Mouse (Mus musculus) limb, embryonic 12.5 days (tissue): Measurements from ENCODE around the gene Ccdc148. TPM values are rescaled to one million over a fixed set of nuclear protein-coding genes. Genes with fewer than 3 reads are reported as not detected.

Experiments
- ATAC-seq: fragments of 200-750 bp; cut with Nextera tagmentation; 2 replicates; pipeline ENCODE4 v1.8.0; 2017; ENCODE audit warnings: low read depth, moderate TSS enrichment; ENCODE audit not compliant: insufficient number of reproducible peaks, insufficient read depth, low FRiP score, low TSS enrichment
- H3K27ac ChIP-seq: fragments of 300-500 bp; sonication (generic); 2 replicates; pipeline ENCODE4 v1.5.1; 2016; ENCODE audit warnings: mild to moderate bottlenecking, moderate library complexity
- H3K27me3 ChIP-seq: fragments of 300-500 bp; sonication (generic); 2 replicates; pipeline ENCODE4 v1.6.1; 2016; ENCODE audit warnings: mild to moderate bottlenecking, moderate library complexity
- H3K36me3 ChIP-seq: fragments of 300-500 bp; sonication (generic); 2 replicates; pipeline ENCODE4 v1.6.1; 2016; ENCODE audit warnings: mild to moderate bottlenecking, moderate library complexity
- H3K4me1 ChIP-seq: fragments of 300-500 bp; sonication (generic); replicated peaks from 2 replicates; pipeline ENCODE4 v1.6.1; 2016
- H3K4me2 ChIP-seq: fragments of 300-500 bp; sonication (generic); 2 replicates; pipeline ENCODE4 v1.6.1; 2016; ENCODE audit warnings: mild to moderate bottlenecking, moderate library complexity
- H3K4me3 ChIP-seq: fragments of 300-500 bp; sonication (generic); replicated peaks from 2 replicates; pipeline ENCODE4 v1.5.1; 2016; ENCODE audit warnings: mild to moderate bottlenecking
- H3K9ac ChIP-seq: fragments of 300-500 bp; sonication (generic); replicated peaks from 2 replicates; pipeline ENCODE4 v1.6.1; 2016; ENCODE audit warnings: mild to moderate bottlenecking, moderate library complexity
- H3K9me3 ChIP-seq: fragments of 300-500 bp; sonication (generic); 2 replicates; pipeline ENCODE4 v1.6.1; 2016; ENCODE audit warnings: mild to moderate bottlenecking, moderate library complexity
- WGBS: fragments of 180-500 bp; shearing (Covaris S2); methylation state at CpG from one replicate; pipeline ENCODE4 v1.1.7; 2016; 5-methylcytosine and 5-hydroxymethylcytosine counted together
- polyA plus RNA-seq: library from polyadenylated mRNA; unstranded; fragments of >200 nt; fragmentation: Nextera tagmentation; extraction: Ambion mirVana; gene quantifications from 2 replicates; pipeline ENCODE4 v1.2.1, GENCODE M21; 2016

Ccdc148 gene
- polyA plus RNA-seq, 1 experiment from 2014 or later, result 0.69 TPM

DNA sequence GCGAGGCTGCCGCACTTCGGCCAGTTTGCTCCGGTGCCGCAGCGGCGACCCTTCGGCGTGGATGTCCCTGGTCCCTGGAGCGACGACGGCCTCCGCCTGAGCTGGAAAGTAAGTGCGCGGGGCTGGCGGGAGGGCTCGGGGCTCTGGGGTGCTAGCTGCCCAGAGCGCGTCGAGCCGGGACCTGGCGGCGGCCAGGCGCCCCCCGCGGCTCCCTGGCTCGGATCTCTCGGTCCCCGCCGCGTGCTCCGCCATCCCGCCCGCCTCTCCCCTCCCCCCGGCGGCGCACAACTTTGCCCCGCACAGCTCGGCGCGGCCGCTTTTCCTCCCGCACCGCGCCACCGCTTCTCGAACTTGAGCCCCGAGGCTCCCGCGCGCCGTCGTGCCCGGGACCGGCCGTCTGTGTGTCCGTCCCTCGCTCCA lies 548 bp upstream of the Ccdc148 start:
- Histone ChIP-seq H3K9ac (peak overlapping the region; percentile 82), H3K4me1 (peaks cover 10% of the 10 kb centered on the region), H3K9me3 (no peaks in the 10 kb centered on the region), H3K27me3 (no peaks in the 10 kb centered on the region), H3K4me3 (peak overlapping the region; percentile 90), H3K4me2 (peak overlapping the region; percentile 79), H3K36me3 (no peaks in the 10 kb centered on the region), H3K27ac (peak overlapping the region; percentile 82)
- under 1% methylated on average over 50 of the region's 58 CpGs for WGBS
- peak; percentile 49 for ATAC-seq

DNA sequence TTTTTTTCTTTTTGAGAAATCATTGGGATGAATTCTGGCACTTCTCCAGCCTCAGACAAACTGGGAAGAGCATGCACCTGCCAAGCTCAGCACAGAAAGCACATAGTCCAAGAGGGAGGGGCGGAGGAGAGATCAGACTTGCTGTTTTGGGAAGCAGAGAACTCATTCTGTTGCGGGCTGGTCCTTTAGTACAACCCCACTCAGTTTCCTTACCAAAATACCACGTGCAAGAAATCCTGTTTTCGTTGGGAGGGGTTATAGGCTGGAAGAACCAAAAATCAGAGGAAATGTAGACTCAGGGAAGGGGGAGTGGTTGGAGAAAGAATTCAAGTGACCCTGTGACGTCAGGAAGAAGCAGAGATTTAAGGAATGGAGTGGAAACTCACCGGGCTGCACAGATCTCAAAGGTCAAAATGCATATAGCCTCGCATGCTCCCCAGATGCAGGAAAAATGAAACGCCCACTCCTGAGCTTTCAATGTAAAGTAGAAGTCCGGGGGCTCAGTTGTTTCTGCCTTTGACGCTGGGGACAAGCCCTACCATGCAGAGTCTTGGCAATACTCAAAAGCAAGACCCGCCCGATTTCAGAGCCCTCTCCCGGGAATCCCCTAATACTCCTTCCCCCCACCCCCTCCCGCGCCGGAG lies 400 bp downstream of the Ccdc148 start:
- H3K9ac ChIP-seq, result no peak overlapping the region
- H3K4me2 ChIP-seq, result peak overlapping the region; percentile 79
- peak; percentile 66; the same call in 1 of the 2 replicates for ATAC-seq
- H3K36me3 ChIP-seq, result no peaks in the 10 kb centered on the region
- no peaks in the 10 kb centered on the region for H3K27me3 ChIP-seq
- WGBS, result 1% methylated on average over 16 of the region's 16 CpGs
- peaks cover 10% of the 10 kb centered on the region for H3K4me1 ChIP-seq
- no peak overlapping the region for H3K27ac ChIP-seq
- H3K9me3 ChIP-seq, result no peaks in the 10 kb centered on the region
- H3K4me3 ChIP-seq, result peak overlapping the region; percentile 90

DNA sequence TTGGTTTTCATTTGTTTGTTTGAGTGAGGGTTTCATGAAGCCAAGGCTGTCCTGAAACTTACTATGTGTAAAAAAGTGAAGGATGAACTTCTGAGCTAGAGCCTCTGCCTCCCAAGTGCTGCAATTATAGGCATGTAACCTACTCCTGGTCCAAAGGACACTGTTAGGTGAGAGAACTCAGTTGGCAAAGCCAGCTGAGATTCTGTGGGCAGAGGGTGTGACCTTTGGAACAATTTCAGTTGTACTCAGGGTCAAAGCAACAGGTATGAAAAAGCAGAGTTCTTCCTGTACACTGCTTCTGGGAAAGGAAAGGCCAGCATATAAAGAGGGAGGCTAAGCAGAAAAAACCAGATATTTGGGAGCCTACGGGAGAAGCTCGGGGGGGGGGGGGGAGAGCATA lies 2.4 kb downstream of the Ccdc148 start:
- Histone ChIP-seq H3K4me3 (no peak overlapping the region), H3K4me1 (peaks cover 4% of the 10 kb centered on the region), H3K27me3 (no peaks in the 10 kb centered on the region), H3K4me2 (no peak overlapping the region), H3K27ac (no peak overlapping the region), H3K36me3 (no peaks in the 10 kb centered on the region), H3K9me3 (no peaks in the 10 kb centered on the region), H3K9ac (no peak overlapping the region)
- no peak for ATAC-seq
- whole genome bisulfite sequencing, result 57% methylated on average over 2 of the region's 2 CpGs

DNA sequence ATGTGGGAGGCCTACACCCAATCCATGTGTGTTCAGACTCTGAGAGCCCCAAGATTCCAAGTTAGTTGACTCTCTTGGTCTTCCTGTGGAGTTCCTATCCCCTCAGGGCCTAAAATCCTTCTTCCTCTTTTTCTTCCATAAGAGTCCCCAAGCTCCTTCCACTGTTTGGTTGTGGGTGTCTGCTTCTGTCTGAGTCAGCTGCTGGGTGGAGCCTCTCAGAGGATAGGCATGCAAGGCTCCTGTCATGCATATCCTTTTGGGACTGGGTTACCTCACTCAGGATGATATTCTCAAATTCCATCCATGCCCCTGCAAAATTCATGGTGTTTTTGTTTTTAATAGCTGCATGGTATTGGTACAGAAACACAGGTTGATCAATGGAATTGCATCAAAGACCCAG lies 5.1 kb downstream of the Ccdc148 start:
- no peaks in the 10 kb centered on the region; the same call in 1 of the 2 replicates for H3K4me1 ChIP-seq
- no peak overlapping the region for H3K9ac ChIP-seq
- no peak overlapping the region for H3K4me3 ChIP-seq
- H3K4me2 ChIP-seq, result no peak overlapping the region
- no peak overlapping the region for H3K27ac ChIP-seq
- no peak for ATAC-seq
- no peaks in the 10 kb centered on the region for H3K36me3 ChIP-seq
- no peaks in the 10 kb centered on the region for H3K9me3 ChIP-seq
- H3K27me3 ChIP-seq, result no peaks in the 10 kb centered on the region

DNA sequence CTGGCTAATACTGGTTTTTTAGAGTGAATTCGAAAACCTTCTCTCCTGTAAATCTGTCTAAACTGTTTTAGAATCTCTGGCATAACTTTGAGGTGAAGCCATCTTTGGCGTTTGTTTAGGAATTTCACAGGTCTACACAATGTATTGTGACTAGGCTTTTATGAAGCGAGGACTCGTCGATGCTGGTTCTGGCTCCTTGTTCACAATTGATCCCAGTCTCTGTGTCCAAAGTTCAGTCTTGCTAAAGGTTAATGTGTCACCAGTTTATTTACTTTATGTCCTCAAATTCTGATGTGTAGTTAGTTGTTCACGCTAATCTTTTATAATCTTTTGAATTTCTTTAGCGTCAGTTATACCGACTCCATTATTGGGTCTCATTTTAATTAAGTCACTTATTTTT lies 29.4 kb downstream of the Ccdc148 start:
- no peak overlapping the region for H3K4me3 ChIP-seq
- no peaks in the 10 kb centered on the region for H3K4me1 ChIP-seq
- WGBS, result 91% methylated on average over 8 of the region's 8 CpGs
- no peak overlapping the region for H3K27ac ChIP-seq
- no peak for ATAC-seq
- H3K9ac ChIP-seq, result no peak overlapping the region
- no peaks in the 10 kb centered on the region for H3K27me3 ChIP-seq
- no peaks in the 10 kb centered on the region for H3K36me3 ChIP-seq
- no peak overlapping the region for H3K4me2 ChIP-seq
- H3K9me3 ChIP-seq, result no peaks in the 10 kb centered on the region

DNA sequence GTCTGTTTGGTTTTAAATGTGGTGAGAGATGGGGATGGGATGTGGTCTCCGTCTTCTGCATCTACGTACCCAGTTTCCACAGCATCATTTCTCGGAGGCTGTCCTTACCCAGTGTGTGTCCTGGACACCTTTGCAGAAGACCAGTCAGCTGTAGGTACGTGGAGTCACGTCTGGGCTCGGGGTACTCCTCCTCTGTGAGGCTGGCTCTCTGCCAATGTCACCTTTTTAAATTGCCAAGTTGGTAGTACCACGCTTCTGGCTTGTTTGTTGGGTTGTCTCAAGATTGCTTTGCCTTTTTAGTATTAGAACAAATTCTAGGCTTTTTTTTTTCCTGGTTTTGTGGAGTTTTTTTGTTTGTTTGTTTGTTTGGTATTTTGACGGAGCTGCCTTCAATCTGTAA lies 30.7 kb downstream of the Ccdc148 start:
- Histone ChIP-seq H3K4me3 (no peak overlapping the region), H3K9me3 (no peaks in the 10 kb centered on the region), H3K36me3 (no peaks in the 10 kb centered on the region), H3K4me1 (no peaks in the 10 kb centered on the region), H3K27ac (no peak overlapping the region), H3K4me2 (no peak overlapping the region), H3K9ac (no peak overlapping the region), H3K27me3 (no peaks in the 10 kb centered on the region)
- no peak for ATAC-seq
- 80% methylated on average over 8 of the region's 8 CpGs for WGBS

DNA sequence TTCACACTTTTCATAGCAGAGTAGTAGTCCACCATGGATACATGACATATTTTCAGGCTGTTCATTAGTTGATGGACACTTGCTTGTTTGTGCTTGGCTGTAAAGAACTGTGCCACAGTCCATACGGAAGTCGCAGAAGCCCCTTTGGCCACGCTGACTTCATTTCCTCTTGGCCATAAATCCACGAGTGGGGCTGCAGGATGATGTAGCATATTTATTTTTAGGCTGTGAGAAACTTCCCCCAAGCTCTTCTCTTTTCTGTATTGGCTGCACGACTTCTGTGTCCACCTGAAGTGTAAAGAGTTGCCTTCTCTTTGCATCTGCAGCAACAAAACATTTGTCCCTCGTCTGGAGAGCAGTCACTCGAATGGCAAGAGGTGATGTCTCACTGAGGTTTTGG lies 31.5 kb downstream of the Ccdc148 start:
- no peaks in the 10 kb centered on the region for H3K9me3 ChIP-seq
- H3K27ac ChIP-seq, result no peak overlapping the region
- no peaks in the 10 kb centered on the region for H3K27me3 ChIP-seq
- no peaks in the 10 kb centered on the region for H3K4me1 ChIP-seq
- H3K4me3 ChIP-seq, result no peak overlapping the region
- no peaks in the 10 kb centered on the region for H3K36me3 ChIP-seq
- ATAC-seq, result no peak
- H3K9ac ChIP-seq, result no peak overlapping the region
- H3K4me2 ChIP-seq, result no peak overlapping the region
- WGBS, result 79% methylated on average over 7 of the region's 7 CpGs

DNA sequence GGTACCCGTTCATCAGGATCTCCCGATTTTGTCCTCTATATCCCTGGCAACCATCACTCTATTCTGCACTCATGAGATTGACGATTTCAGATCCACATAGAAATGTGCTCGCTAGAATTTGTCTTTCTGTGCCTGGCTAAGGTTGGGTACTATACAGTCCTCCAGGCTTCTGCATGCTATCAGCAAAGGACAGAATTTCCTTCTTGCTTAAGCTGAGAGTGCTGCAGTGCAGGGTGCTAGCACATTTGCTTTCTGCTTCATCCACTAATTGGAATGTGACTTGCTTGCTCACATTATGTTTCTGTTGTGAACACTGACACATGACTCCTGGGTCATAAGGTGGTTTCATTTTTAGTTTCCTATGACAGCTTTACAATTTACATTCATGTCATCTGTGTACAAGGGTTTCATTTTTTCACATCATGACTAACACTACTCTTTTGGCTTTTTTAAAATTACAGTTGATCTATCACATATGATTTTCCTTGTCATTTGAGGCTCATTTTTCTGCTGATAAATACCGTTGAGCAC lies 104.8 kb downstream of the Ccdc148 start:
- no peak for ATAC-seq
- no peaks in the 10 kb centered on the region for H3K27me3 ChIP-seq
- no peaks in the 10 kb centered on the region for H3K36me3 ChIP-seq
- no peak overlapping the region for H3K9ac ChIP-seq
- no peaks in the 10 kb centered on the region for H3K4me1 ChIP-seq
- 88% methylated on average over 5 of the region's 5 CpGs for WGBS
- H3K4me2 ChIP-seq, result no peak overlapping the region
- H3K9me3 ChIP-seq, result no peaks in the 10 kb centered on the region
- H3K4me3 ChIP-seq, result no peak overlapping the region
- H3K27ac ChIP-seq, result no peak overlapping the region

DNA sequence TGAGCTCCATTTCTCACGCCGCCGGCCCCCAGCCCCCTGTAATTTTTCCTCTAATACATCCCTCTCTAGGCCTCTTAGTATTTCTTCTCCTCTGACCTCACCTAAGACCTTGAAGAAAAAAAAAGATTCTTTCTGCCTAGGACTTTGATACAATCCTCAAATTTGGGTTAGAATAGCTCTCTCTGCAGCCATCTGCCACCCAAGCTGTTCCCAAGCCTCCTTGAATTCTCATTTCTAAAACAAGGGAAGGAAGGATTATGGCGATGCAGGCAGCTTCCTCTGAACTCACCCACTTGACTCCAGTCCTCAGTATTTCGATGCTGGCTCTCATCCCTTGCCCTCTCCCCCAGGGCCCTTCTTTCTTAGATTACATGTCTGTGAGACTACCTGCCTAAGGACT lies 106.1 kb downstream of the Ccdc148 start:
- Histone ChIP-seq H3K4me2 (no peak overlapping the region), H3K4me1 (peaks cover under 1% of the 10 kb centered on the region), H3K9me3 (no peaks in the 10 kb centered on the region), H3K4me3 (no peak overlapping the region), H3K27ac (no peak overlapping the region), H3K9ac (no peak overlapping the region), H3K36me3 (no peaks in the 10 kb centered on the region), H3K27me3 (no peaks in the 10 kb centered on the region)
- no peak for ATAC-seq
- WGBS, result 75% methylated on average over 5 of the region's 5 CpGs

DNA sequence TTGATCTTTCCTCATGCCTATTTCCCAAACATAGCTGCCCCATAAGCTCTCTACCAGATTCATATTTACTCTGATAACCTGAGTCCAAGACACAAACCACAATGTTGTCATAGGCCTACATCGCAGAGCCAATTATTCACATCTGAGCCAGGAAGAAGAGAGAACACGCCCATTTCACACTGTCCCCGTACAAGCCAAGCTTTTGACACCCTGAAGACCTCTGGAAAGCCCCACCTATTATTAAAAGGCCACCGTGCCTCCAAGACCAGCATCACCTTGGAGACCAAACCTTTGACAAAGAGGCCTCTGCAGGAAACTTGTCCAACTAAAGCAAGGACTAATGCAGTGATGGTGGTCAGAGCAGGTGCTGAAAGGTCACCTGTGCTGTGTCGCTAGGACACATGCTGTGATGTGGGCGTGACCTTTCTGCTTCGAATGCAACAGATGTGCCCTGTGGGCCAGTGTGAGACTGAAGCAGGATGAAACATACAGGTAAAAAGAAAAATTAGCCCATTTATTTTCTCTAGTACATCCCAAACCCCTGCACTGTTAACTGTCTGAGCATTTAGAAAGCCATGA lies 106.9 kb downstream of the Ccdc148 start:
- 67% methylated on average over 7 of the region's 7 CpGs for WGBS
- Histone ChIP-seq H3K9me3 (no peaks in the 10 kb centered on the region), H3K9ac (no peak overlapping the region), H3K4me3 (no peak overlapping the region), H3K4me1 (peaks cover 5% of the 10 kb centered on the region), H3K27me3 (no peaks in the 10 kb centered on the region), H3K36me3 (no peaks in the 10 kb centered on the region), H3K4me2 (no peak overlapping the region), H3K27ac (no peak overlapping the region)
- no peak for ATAC-seq

DNA sequence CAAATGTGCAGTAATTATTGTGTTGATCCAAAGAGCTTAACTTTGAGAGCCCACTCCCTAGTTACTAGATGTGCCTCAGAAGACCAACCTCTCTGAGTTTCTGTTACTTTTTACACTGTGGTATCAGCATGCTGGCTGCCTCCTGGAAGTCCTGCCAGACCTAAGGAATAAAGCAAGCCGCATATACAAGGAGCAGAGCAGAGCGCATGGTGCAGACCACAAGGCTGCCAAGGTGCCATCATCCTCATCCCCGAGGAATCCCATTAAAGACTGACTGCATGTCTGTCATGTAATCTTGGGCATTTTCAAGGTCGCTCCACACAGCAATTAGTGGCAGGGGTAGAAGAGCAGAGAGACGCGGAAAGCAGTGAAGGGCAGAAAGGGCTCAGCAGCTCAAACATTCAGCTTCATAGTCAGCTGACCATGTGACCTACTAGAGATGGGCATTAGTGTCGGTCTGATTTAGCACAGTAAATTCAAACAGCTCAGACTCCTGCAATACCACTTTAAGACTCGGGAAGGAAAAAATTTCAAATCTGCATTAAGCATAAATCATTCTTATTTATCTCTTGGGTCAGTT lies 110.1 kb downstream of the Ccdc148 start:
- H3K4me3 ChIP-seq, result no peak overlapping the region

More for the DNA sequence above, 110.1 kb downstream of the Ccdc148 start:
- H3K27me3 ChIP-seq, result no peaks in the 10 kb centered on the region
- no peaks in the 10 kb centered on the region for H3K9me3 ChIP-seq
- no peak overlapping the region for H3K9ac ChIP-seq
- WGBS, result 81% methylated on average over 8 of the region's 8 CpGs
- peaks cover 9% of the 10 kb centered on the region for H3K4me1 ChIP-seq
- no peak overlapping the region for H3K4me2 ChIP-seq
- H3K36me3 ChIP-seq, result no peaks in the 10 kb centered on the region
- no peak overlapping the region for H3K27ac ChIP-seq
- no peak for ATAC-seq
